Mouse (Mus musculus) neural tube, embryonic 13.5 days (tissue): ENCODE measurements around the gene Lipa. TPM values are rescaled to one million over a fixed set of nuclear protein-coding genes. Genes with fewer than 3 reads are reported as not detected.

Source experiments
- ATAC-seq: fragments of 200-750 bp; cut with Nextera tagmentation; 2 replicates; pipeline ENCODE4 v1.8.0; 2017; ENCODE audit warnings: low read depth, mild to moderate bottlenecking, moderate TSS enrichment, moderate library complexity
- H3K27ac ChIP-seq: fragments of 300-500 bp; sonication (generic); replicated peaks from 2 replicates; pipeline ENCODE4 v1.5.1; 2015; ENCODE audit warnings: moderate library complexity, mild to moderate bottlenecking, inconsistent platforms
- H3K27me3 ChIP-seq: fragments of 300-500 bp; sonication (generic); 2 replicates; pipeline ENCODE4 v1.6.1; 2015; ENCODE audit warnings: mild to moderate bottlenecking, inconsistent platforms
- H3K36me3 ChIP-seq: fragments of 300-500 bp; sonication (generic); 2 replicates; pipeline ENCODE4 v1.6.1; 2015; ENCODE audit warnings: mild to moderate bottlenecking, inconsistent platforms
- H3K4me1 ChIP-seq: fragments of 300-500 bp; sonication (generic); replicated peaks from 2 replicates; pipeline ENCODE4 v1.6.1; 2015; ENCODE audit warnings: inconsistent platforms
- H3K4me2 ChIP-seq: fragments of 300-500 bp; sonication (generic); 2 replicates; pipeline ENCODE4 v1.6.1; 2015; ENCODE audit warnings: inconsistent platforms, mild to moderate bottlenecking, moderate library complexity
- H3K4me3 ChIP-seq: fragments of 300-500 bp; sonication (generic); 2 replicates; pipeline ENCODE4 v1.5.1; 2015; ENCODE audit warnings: mild to moderate bottlenecking, inconsistent platforms
- H3K9ac ChIP-seq: fragments of 300-500 bp; sonication (generic); 2 replicates; pipeline ENCODE4 v1.6.1; 2015; ENCODE audit warnings: moderate library complexity, mild to moderate bottlenecking, inconsistent platforms
- H3K9me3 ChIP-seq: fragments of 300-500 bp; sonication (generic); 2 replicates; pipeline ENCODE4 v1.6.1; 2016; ENCODE audit warnings: inconsistent platforms
- whole genome bisulfite sequencing: fragments of 180-500 bp; shearing (Covaris S2); methylation state at CpG from one replicate; pipeline ENCODE4 v1.1.7; 2015; 5-methylcytosine and 5-hydroxymethylcytosine counted together
- polyA plus RNA-seq: library from polyadenylated mRNA; unstranded; fragments of >200 nt; fragmentation: Nextera tagmentation; extraction: Ambion mirVana; gene quantifications from 2 replicates; pipeline ENCODE4 v1.2.1, GENCODE M21; 2015

Lipa gene
- polyA plus RNA-seq, 1 experiment from 2014 or later, result 23.8 TPM

DNA sequence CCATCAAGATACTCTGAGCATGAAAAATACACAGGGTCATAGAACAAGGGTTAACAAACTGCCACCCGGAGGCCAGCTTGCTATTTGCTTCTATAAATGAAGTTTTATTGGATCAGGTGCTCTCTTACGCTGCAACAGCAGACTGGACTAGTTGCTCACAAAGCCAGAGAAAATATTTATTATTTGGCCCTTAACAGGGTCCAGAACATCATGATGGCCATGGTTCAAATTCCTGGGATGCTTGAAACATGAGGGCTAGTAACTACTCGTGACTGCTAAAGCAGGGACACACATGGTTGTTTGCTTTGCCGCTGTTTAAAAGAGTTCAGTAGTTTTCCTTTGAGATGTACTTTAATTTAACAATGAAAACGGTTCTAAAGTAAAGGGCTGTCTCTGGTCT lies 24.7 kb upstream of the Lipa start:
- Histone ChIP-seq H3K27ac (no peak overlapping the region), H3K9ac (no peak overlapping the region), H3K4me3 (no peak overlapping the region), H3K4me1 (no peaks in the 10 kb centered on the region; the same call in 1 of the 2 replicates), H3K27me3 (no peaks in the 10 kb centered on the region), H3K36me3 (no peaks in the 10 kb centered on the region), H3K4me2 (no peak overlapping the region), H3K9me3 (no peaks in the 10 kb centered on the region)
- 71% methylated on average over 5 of the region's 5 CpGs for WGBS
- ATAC-seq, result no peak

DNA sequence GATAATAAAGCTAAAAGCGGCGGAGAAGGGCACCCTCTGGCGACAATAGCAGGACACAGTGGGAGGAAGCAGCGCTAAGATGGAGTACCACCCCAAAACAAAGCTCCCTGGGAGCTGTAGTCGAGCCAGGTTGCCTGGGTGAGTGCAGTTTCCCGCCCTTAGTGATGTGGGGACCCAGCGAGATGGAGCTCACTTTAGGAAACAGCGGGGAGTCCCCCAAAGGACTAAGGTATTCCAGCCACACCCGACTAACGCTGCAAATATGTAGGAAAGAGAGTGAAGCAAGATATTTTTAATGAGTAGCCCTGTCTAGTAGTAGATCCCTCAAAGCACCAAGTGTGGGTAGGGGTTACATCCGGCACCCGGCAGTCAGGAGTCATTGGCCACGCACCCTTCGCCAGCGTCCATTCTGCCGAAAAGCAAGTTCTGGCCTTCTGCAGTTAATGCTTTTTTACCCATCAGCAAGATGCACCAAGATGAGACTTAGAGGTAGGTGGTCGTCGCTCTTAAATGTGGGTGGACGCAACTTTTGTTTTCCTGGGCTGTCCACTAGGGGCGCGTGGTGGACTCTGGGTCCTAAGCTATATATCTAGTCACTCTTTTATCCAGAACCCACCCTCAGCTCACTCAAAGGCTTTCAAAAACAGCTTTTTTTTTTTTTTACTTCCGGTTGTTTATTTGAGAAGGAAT lies 23.4 kb upstream of the Lipa start, which contains the start of gene Ifit2:
Gene Ifit2, plus strand, starts transcription at position 161 of the 690 bp plus-strand sequence.
- WGBS, result under 1% methylated on average over 22 of the region's 22 CpGs
- ATAC-seq, result peak; percentile 97
- 0 out of 2 replicates have a peak within 1 kb of the TSS, but pooled peaks have one; percentile 39 for H3K27ac ChIP-seq

GRCm38 (mm10) chr19:34550205-34550533 lies 22.9 kb upstream of the Lipa start:
- H3K27me3 ChIP-seq, result no peaks in the 10 kb centered on the region
- peak overlapping the region; percentile 60 for H3K9ac ChIP-seq
- peak overlapping the region; percentile 45 for H3K4me3 ChIP-seq
- 32% methylated on average over 4 of the region's 4 CpGs for WGBS
- no peaks in the 10 kb centered on the region for H3K36me3 ChIP-seq
- H3K27ac ChIP-seq, result 0 out of 2 replicates have a peak overlapping the region, but pooled peaks have one; percentile 39
- no peaks in the 10 kb centered on the region; the same call in 1 of the 2 replicates for H3K4me1 ChIP-seq
- ATAC-seq, result peak; percentile 51
- H3K9me3 ChIP-seq, result no peaks in the 10 kb centered on the region
- H3K4me2 ChIP-seq, result peak overlapping the region; percentile 57

More for the DNA sequence above, 23.4 kb upstream of the Lipa start, which contains the start of gene Ifit2:
- no peaks in the 10 kb centered on the region for H3K27me3 ChIP-seq
- no peaks in the 10 kb centered on the region for H3K9me3 ChIP-seq
- peak within 1 kb of the TSS; percentile 45 for H3K4me3 ChIP-seq
- no peaks in the 10 kb centered on the region for H3K36me3 ChIP-seq
- peak within 1 kb of the TSS; percentile 57 for H3K4me2 ChIP-seq
- H3K9ac ChIP-seq, result peak within 1 kb of the TSS; percentile 60
- H3K4me1 ChIP-seq, result no peaks in the 10 kb centered on the region; the same call in 1 of the 2 replicates

DNA sequence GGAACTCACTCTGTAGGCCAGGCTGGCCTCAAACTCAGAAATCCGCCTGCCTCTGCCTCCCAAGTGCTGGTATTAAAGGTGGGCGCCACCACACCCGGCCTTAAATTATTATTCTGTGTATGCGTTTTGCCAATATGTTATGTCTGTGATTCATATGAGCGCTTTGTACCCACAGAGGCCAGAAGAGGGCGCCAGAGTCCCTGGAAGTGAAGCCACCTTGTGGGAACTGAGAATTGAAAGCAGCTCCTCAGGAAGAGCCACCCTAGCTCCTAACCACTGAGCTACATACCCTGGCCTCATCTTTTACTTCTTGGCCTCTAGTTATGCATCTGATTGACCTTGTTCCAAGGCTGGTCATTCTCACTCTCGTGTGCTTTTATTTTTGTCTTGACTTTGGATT lies 20.7 kb upstream of the Lipa start:
- Histone ChIP-seq H3K4me2 (no peak overlapping the region), H3K9ac (no peak overlapping the region), H3K27me3 (no peaks in the 10 kb centered on the region), H3K27ac (no peak overlapping the region), H3K9me3 (no peaks in the 10 kb centered on the region), H3K4me3 (no peak overlapping the region), H3K4me1 (no peaks in the 10 kb centered on the region; the same call in 1 of the 2 replicates), H3K36me3 (no peaks in the 10 kb centered on the region)
- WGBS, result 30% methylated on average over 7 of the region's 7 CpGs
- no peak for ATAC-seq

DNA sequence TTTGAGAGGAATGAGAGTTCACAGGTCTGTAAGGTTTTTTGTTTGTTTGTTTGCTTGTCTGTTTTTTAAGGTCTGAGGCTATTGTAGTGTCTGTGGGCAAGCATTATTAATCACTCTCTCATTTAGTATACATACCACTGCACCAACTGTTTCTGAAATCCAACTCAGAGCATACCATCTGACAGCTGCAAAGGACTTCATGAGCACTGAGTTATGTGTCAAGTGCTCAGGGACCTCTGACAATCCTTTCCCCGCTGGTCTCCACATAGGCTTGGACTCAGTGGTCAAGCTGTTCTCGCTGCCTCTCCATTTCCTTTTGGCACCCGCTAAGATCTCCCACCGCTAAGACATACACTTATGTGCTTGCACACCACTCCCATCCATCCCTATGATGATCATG lies 18.9 kb upstream of the Lipa start:
- H3K9me3 ChIP-seq, result no peaks in the 10 kb centered on the region
- H3K9ac ChIP-seq, result no peak overlapping the region
- no peak overlapping the region for H3K4me3 ChIP-seq
- 89% methylated on average over 4 of the region's 4 CpGs for WGBS
- H3K27me3 ChIP-seq, result no peaks in the 10 kb centered on the region
- no peak for ATAC-seq
- no peak overlapping the region for H3K27ac ChIP-seq
- H3K36me3 ChIP-seq, result no peaks in the 10 kb centered on the region
- no peaks in the 10 kb centered on the region for H3K4me1 ChIP-seq
- no peak overlapping the region for H3K4me2 ChIP-seq

- 93% methylated on average over 1 of the region's 1 CpGs for WGBS
- Histone ChIP-seq H3K4me1 (no peaks in the 10 kb centered on the region), H3K4me2 (no peak overlapping the region), H3K27ac (no peak overlapping the region), H3K9ac (no peak overlapping the region), H3K27me3 (no peaks in the 10 kb centered on the region), H3K9me3 (no peaks in the 10 kb centered on the region), H3K36me3 (no peaks in the 10 kb centered on the region), H3K4me3 (no peak overlapping the region)
- ATAC-seq, result no peak
Measured at GRCm38 (mm10) chr19:34539422-34539821, 12.1 kb upstream of the Lipa start.

DNA sequence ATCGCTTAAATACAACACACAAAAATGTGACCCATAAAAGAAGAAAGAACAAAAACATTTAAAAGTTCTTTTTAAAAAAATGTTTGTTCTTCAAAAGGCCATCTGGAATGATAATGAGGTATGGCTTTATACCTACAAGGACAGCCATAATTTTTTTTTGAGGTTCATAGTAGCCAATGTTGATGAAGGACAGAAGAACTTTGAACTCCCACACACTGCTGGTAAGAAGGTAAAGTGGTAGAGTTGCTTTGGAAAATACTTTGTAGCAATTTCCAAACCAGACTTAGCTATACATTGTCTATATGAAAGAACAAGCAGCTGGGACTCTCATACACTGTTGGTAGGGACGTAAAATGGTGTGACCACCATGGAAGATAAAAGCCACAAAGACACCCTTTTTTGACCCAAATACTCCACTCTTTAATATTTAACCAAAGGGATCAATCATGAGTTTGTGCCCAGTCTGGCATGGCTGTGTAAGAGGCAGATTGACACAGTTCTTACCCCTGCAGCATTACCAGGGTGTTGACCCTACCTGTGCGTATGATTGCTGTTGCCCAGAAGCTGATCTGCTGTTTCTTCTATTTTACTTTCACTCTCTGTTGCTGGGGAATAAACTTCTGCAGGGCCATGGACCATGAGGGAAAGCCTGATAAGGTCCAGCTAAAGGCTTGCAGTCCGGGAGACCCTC lies 4.9 kb upstream of the Lipa start:
- Histone ChIP-seq H3K9ac (no peak overlapping the region), H3K9me3 (no peaks in the 10 kb centered on the region), H3K4me2 (no peak overlapping the region), H3K4me3 (no peak overlapping the region), H3K27me3 (no peaks in the 10 kb centered on the region), H3K36me3 (no peaks in the 10 kb centered on the region), H3K4me1 (0 out of 2 replicates have a peak, but pooled peaks cover 3% of the 10 kb centered on the region), H3K27ac (no peak overlapping the region)
- ATAC-seq, result no peak
- WGBS, result 93% methylated on average over 4 of the region's 4 CpGs

- 41% methylated on average over 11 of the region's 11 CpGs for WGBS
- Histone ChIP-seq H3K9me3 (no peaks in the 10 kb centered on the region), H3K36me3 (no peaks in the 10 kb centered on the region), H3K27ac (peak overlapping the region; percentile 46), H3K9ac (peak overlapping the region; percentile 79), H3K27me3 (no peaks in the 10 kb centered on the region), H3K4me3 (peak overlapping the region; percentile 66), H3K4me1 (peaks cover 12% of the 10 kb centered on the region), H3K4me2 (peak overlapping the region; percentile 82)
- peak; percentile 64 for ATAC-seq
Measured at GRCm38 (mm10) chr19:34526321-34526923, 852 bp downstream of the Lipa start.

- H3K4me1 ChIP-seq, result peaks cover 12% of the 10 kb centered on the region
- H3K4me3 ChIP-seq, result no peak overlapping the region
- no peaks in the 10 kb centered on the region for H3K9me3 ChIP-seq
- 74% methylated on average over 9 of the region's 9 CpGs for WGBS
- no peaks in the 10 kb centered on the region for H3K36me3 ChIP-seq
- H3K27me3 ChIP-seq, result no peaks in the 10 kb centered on the region
- H3K9ac ChIP-seq, result no peak overlapping the region
- no peak for ATAC-seq
- H3K4me2 ChIP-seq, result no peak overlapping the region
- H3K27ac ChIP-seq, result no peak overlapping the region
Measured at GRCm38 (mm10) chr19:34524646-34525045, 2.6 kb downstream of the Lipa start.

DNA sequence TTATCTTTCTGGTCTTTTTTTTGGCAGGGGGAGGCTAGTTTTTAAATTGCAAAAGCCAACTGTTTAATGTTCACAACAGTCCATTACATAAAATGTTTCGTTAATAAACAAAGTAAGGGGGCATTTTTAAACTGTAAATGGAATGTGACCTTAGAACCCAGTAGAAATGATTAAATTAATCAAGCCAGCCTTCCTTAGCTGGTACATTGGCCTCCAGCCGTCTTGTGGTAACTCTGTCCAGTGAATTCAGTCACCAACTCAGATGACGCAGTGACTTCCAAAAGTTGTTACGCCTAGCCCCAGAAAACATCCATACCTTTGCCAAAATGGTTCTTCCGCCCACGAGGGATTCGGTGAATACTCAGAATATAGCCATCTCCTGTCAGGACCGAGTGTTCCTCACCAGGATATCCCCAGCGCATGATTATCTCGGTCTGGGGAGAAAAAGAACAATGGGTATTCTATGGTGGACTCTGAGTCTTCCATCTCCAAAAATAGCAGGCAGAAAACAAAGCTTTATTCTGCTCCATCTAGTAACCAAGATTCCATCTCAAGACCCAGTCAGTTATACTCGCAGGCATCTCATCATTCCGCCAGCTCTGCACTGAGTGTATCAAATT lies 4.1 kb downstream of the Lipa start:
- Histone ChIP-seq H3K27me3 (no peaks in the 10 kb centered on the region), H3K4me2 (no peak overlapping the region), H3K27ac (no peak overlapping the region), H3K36me3 (no peaks in the 10 kb centered on the region), H3K4me3 (no peak overlapping the region), H3K4me1 (peaks cover 12% of the 10 kb centered on the region), H3K9ac (no peak overlapping the region), H3K9me3 (no peaks in the 10 kb centered on the region)
- 82% methylated on average over 12 of the region's 12 CpGs for WGBS
- ATAC-seq, result no peak

DNA sequence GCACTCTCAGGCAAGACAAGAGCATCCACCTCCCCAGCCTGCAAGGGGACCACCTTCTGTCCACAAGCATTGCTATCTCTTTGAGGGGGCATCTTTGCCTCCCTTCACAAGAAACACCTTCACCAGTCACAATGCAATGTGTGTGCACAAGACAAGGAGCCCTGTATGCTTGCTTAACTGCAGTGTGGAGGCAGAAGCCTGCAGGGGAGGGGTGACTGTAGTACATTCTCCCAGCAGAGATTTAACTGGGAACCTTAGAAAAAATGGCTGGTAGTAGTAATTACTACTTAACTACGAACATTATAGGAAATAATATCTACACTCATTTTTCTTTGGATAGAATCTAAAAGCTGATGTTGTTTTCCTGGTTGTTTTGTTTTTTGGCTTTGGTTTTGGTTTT lies 5.3 kb downstream of the Lipa start:
- Histone ChIP-seq H3K4me3 (no peak overlapping the region), H3K9me3 (no peaks in the 10 kb centered on the region), H3K36me3 (no peaks in the 10 kb centered on the region), H3K9ac (no peak overlapping the region), H3K27ac (no peak overlapping the region), H3K27me3 (no peaks in the 10 kb centered on the region), H3K4me2 (no peak overlapping the region), H3K4me1 (peaks cover 9% of the 10 kb centered on the region)
- WGBS, result 89% methylated on average over 1 of the region's 1 CpGs
- ATAC-seq, result no peak

DNA sequence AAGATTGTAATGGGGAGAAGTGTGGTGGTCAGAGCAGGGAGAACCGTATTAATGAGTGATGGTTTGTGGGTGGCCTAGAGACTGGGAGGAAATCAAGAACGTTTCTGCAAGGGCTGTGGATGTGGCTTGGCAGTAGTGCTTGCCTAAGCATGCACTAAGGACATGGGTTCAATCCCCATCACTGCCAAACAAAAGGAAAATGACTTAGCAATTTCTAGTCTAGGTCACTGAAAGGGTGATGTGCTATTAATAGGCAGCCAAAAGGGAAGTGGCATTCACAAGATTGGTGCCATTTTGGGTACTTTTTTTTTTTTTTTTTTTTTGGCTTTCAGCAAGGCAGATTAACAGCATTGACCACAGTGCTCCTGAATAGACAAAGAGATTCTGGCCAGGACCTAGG lies 5.9 kb downstream of the Lipa start:
- no peak for ATAC-seq
- Histone ChIP-seq H3K27ac (no peak overlapping the region), H3K4me1 (peaks cover 4% of the 10 kb centered on the region), H3K4me3 (no peak overlapping the region), H3K9me3 (no peaks in the 10 kb centered on the region), H3K9ac (no peak overlapping the region), H3K36me3 (no peaks in the 10 kb centered on the region), H3K27me3 (no peaks in the 10 kb centered on the region), H3K4me2 (no peak overlapping the region)
- WGBS, result 83% methylated on average over 2 of the region's 2 CpGs
